Mouse (Mus musculus) adrenal gland, adult 18-20 months (tissue): ENCODE measurements at regions not wholly inside any gene's neighbourhood (a gene's known extent, or its start where the extent isn't known, plus 50 kb on each side); places are given as distances from the start of the nearest gene placed in this dataset.

Experiments
- DNase-seq, 2 experiments: peaks; one replicate each; pipeline ENCODE4 v3.0.0; 2021 to 2022; ENCODE audit warnings: low spot score in 2 of 2

DNA sequence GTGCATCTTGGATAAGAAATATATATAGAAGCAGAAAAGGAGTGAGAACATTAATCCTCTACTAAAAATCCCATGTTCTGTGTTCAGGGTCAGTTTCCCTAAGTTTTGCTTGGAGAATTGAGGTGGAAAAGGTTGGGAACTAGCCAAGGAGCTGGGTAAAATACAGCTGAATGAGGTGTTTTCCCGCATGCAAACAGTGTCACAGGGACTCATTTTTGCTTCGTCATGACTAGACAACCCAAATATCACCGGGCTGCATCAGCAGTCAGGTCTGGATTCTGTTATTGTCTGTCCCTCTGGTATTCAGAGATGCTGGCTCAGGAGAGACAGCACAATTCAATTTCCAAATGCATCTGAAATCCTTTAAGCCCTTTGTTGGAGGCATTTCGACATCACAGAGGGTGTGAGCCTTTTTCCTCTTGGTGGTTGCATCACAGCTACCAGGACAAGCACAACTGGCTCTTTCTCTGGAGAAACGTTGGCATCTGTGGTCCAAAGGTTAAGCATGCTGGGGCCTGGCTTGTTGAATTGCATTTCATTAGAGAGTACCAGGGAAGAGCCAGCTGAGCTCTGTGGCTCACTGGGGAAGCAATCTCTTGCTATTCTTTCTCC is 59.6 kb upstream of the Sesn3 start:
- no peak for DNase-seq

DNA sequence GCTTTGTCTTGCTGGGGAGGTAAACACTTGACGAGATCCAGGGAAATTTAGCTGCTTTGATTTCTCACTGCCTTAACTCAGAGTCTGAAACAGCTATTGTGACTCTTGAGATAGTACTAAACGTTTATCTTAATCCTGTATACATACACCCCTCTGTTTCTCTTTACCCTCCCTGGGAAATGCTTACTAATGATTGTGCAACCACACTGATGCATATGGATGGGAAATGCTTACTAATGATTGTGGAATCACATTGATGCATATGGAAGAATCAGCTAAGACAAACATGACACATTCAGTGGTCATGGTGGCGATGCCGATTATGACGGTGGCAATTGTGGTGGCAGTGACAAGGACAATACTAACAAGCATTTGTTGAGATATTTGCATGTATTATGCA is 58.9 kb upstream of the Sesn3 start:
- DNase-seq: no peak

DNA sequence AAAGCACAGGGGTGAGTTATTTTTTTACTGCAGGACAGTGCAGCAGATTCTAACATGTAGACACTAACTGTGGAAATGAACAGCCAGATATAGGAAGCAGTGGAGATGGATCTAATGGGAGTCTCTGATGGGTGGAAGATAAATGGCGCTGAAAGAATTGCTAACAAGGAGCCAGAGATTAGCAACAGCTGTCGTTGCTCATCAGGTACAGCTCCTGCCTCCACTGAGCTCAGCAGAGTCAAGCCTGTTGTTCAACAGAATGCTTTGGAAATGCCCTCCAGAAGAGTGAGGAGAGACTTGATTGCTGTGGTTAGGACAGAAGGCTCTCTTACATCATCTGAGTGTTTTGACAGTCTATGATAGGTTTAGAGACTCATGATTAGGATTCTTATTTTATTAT is 51.9 kb upstream of the Sesn3 start:
- DNase-seq: no peak
